Mouse (Mus musculus) G1E (cell line): ENCODE measurements around the gene Strn4.

Source experiments
- CTCF ChIP-seq: IDR thresholded peaks from 2 replicates; pipeline ENCODE4 v1.5.1; 2012; ENCODE audit warnings: low read depth, low read length, inconsistent platforms, mixed read lengths
- GATA1 ChIP-seq: IDR thresholded peaks from 2 replicates; pipeline ENCODE4 v1.6.1; 2012; ENCODE audit warnings: borderline replicate concordance, low read length, inconsistent platforms, mixed read lengths

DNA sequence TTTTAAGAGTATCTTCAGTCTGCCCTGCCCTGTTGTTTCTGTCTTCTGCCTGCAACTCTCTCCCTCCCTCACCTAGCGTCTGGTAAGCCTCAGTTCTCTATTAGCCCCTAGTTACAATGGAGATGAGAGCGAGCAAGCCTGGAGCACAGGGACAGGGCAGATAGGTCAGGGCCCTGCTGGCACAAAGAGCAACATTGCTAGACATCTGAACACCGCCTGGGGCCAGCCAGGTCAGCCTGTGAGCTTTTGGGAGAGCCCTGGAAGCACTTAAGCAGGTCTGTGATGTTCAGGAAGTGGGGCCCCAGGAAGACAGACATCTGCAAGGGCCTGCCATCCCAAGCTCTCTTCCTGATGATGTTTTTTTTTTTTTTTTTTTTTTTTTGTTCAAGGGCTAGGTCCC is 5.4 kb downstream of the Strn4 start:
- TF ChIP-seq CTCF (no peak), GATA1 (no peak)
